Mouse (Mus musculus): ENCODE data around the gene Zfp967. TPM values are rescaled to one million over a fixed set of nuclear protein-coding genes. Genes with fewer than 3 reads are reported as not detected.

Zfp967 gene
- not detected for polyA plus RNA-seq (2014; fragmentation: Illumina TruSeq; extraction: RNeasy Lipid Tissue Mini Kit (QIAGEN cat#74804); ENCODE audit: low read depth, low replicate concordance)

DNA sequence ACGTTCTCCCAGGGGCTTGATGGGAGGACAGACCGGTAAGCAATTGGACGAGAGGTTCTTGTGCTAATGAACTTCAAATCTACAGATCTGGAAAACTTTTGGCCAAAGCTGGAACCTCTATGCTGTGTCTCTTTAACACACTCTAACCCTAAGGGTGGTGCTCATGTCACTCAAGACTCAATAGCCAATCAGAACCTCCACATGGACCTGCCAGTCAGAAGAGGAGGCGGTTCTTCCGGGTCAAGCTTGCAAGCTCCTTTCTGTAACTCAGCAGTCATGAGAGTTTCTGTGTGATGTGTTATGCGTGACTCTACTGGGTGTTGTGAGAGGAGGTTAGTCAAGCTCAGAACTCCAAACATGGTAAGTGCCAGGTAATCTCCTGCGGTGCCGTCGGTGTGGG is at the start of gene Zfp967:
TSS of gene Zfp967 (plus strand) at position 301 of the 400 bp plus-strand sequence.

DNA sequence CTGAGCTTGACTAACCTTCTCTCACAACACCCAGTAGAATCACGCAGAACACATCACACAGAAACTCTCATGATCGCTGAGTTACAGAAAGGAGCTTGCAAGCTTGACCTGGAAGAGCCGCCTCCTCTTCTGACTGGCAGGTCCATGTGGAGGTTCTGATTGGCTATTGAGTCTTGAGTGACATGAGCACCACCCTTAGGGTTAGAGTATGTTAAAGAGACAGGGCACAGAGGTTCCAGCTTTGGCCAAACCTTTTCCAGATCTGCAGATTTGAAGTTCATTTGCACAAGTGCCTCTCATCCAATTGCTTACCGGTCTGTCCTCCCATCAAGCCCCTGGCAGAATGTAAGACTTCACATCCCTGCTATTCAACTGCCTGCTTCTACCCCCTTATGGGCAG is 34.2 kb upstream of the Zfp967 start, which contains the start of gene Gm14434:
TSS of gene Gm14434 (minus strand) at position 101 of the 400 bp plus-strand sequence.

Other genes with a start within 250 kb of the Zfp967 start
- gene Gm11009, start 201.6 kb upstream of the Zfp967 start, polyA plus RNA-seq (2014; fragmentation: Illumina TruSeq; extraction: RNeasy Lipid Tissue Mini Kit (QIAGEN cat#74804); ENCODE audit: low read depth, low replicate concordance) = not detected
- gene Gm14435, start 97.5 kb upstream of the Zfp967 start, polyA plus RNA-seq (2014; fragmentation: Illumina TruSeq; extraction: RNeasy Lipid Tissue Mini Kit (QIAGEN cat#74804); ENCODE audit: low read depth, low replicate concordance) = 7.8 TPM
- 1.3 TPM for gene Gm14434, start 34.3 kb upstream of the Zfp967 start, polyA plus RNA-seq (2014; fragmentation: Illumina TruSeq; extraction: RNeasy Lipid Tissue Mini Kit (QIAGEN cat#74804); ENCODE audit: low read depth, low replicate concordance)
- 13.3 TPM for gene Gm14308, start 115.3 kb downstream of the Zfp967 start, polyA plus RNA-seq (2014; fragmentation: Illumina TruSeq; extraction: RNeasy Lipid Tissue Mini Kit (QIAGEN cat#74804); ENCODE audit: low read depth, low replicate concordance)
- gene Zfp973, start 149.5 kb downstream of the Zfp967 start, polyA plus RNA-seq (2014; fragmentation: Illumina TruSeq; extraction: RNeasy Lipid Tissue Mini Kit (QIAGEN cat#74804); ENCODE audit: low read depth, low replicate concordance) = 58.1 TPM
- gene Gm14305, start 187.3 kb downstream of the Zfp967 start, polyA plus RNA-seq (2014; fragmentation: Illumina TruSeq; extraction: RNeasy Lipid Tissue Mini Kit (QIAGEN cat#74804); ENCODE audit: low read depth, low replicate concordance) = 82.5 TPM